9 mouse cellular contexts compared by ENCODE assay signal in genomic region chr2:10736696-10737457, GRCm38 (mm10).
DNase-seq lines count a peak whose midpoint lies in the region; ATAC-seq and TF ChIP-seq lines count a peak whose summit lies in the region.
"Had no signal": no experiment of that assay in that cellular context is flagged by ENCODE, and none has a peak within 500 bp of the region (broad histone marks: within the 10 kb centered on the region; RNA-seq: fewer than 3 reads in every experiment).

No protein-coding gene starts in this region.

- H3K4me3 ChIP-seq in lung, postnatal 0 days (ENCODE audit: low read depth, low read length) = no peak overlapping the region
- peak overlapping the region; percentile 27 for H3K4me3 ChIP-seq in forebrain, embryonic 16.5 days (replicated peaks; ENCODE audit: low read length)
- peak overlapping the region; percentile 14; the same call in 1 of the 2 replicates for H3K4me3 ChIP-seq in midbrain, embryonic 10.5 days

- TF ChIP-seq CTCF in lung, postnatal 0 days (IDR thresholded peaks at IDR 0.05) = no peak

- no peaks in the 10 kb centered on the region for H3K36me3 ChIP-seq in lung, postnatal 0 days (ENCODE audit: insufficient read depth, low read length)
- no peaks in the 10 kb centered on the region for H3K36me3 ChIP-seq in forebrain, embryonic 16.5 days (ENCODE audit: control insufficient read depth, insufficient read depth)
- no peaks in the 10 kb centered on the region for H3K36me3 ChIP-seq in midbrain, embryonic 10.5 days

- no peaks in the 10 kb centered on the region for H3K4me1 ChIP-seq in lung, postnatal 0 days (ENCODE audit: insufficient read depth, low read depth, low read length)
- peaks cover 10% of the 10 kb centered on the region for H3K4me1 ChIP-seq in forebrain, embryonic 16.5 days (replicated peaks; ENCODE audit: control insufficient read depth, insufficient read depth, low read length)
- peaks cover 15% of the 10 kb centered on the region for H3K4me1 ChIP-seq in midbrain, embryonic 10.5 days

- H3K27ac ChIP-seq in lung, postnatal 0 days (ENCODE audit: low read length) = no peak overlapping the region
- no peak overlapping the region for H3K27ac ChIP-seq in forebrain, embryonic 16.5 days (ENCODE audit: low read length)
- H3K27ac ChIP-seq in midbrain, embryonic 10.5 days (replicated peaks) = peak overlapping the region; percentile 14; the same call in 1 of the 2 replicates

- no peak for TF ChIP-seq EP300 in lung, postnatal 0 days (IDR thresholded peaks at IDR 0.05)

- DNase-seq in lung, postnatal 0 days (ENCODE audit: low spot score) = no peak
- DNase-seq in lung, postnatal 36 days = no peak
- peak; percentile 42 for DNase-seq in midbrain, embryonic 10.5 days (ENCODE audit: low spot score)
- no peak for DNase-seq in spleen, postnatal 4 days (ENCODE audit: low spot score in 2 of 2)
- no peak for DNase-seq in frontal cortex, postnatal 14 days (ENCODE audit: low spot score in 2 of 2)
- DNase-seq: kidney, postnatal 4 days had no signal

- H3K27me3 ChIP-seq in lung, postnatal 0 days (replicated peaks; ENCODE audit: insufficient read depth, low read length) = no peaks in the 10 kb centered on the region
- peaks cover 18% of the 10 kb centered on the region for H3K27me3 ChIP-seq in forebrain, embryonic 16.5 days (replicated peaks; ENCODE audit: control insufficient read depth, insufficient read depth, low read length)
- peaks cover 12% of the 10 kb centered on the region; the same call in 1 of the 2 replicates for H3K27me3 ChIP-seq in midbrain, embryonic 10.5 days (ENCODE audit: low read depth, poor library complexity, severe bottlenecking)

- ATAC-seq in lung, postnatal 0 days = peak; percentile 11
- ATAC-seq in forebrain, embryonic 16.5 days = peak; percentile 86
- no peak for ATAC-seq in inflammation-experienced regulatory T-cells, adult 6 months
- ATAC-seq: Patski had no signal

- no peaks in the 10 kb centered on the region for H3K9me3 ChIP-seq in lung, postnatal 0 days (ENCODE audit: low read length)
- no peaks in the 10 kb centered on the region for H3K9me3 ChIP-seq in forebrain, embryonic 16.5 days (ENCODE audit: control insufficient read depth, low read length)
- H3K9me3 ChIP-seq in midbrain, embryonic 10.5 days (replicated peaks) = no peaks in the 10 kb centered on the region

- H3K9ac ChIP-seq in lung, postnatal 0 days (replicated peaks; ENCODE audit: low read depth) = no peak overlapping the region
- H3K9ac ChIP-seq in forebrain, embryonic 16.5 days (replicated peaks; ENCODE audit: low read depth, low read length) = 0 out of 2 replicates have a peak overlapping the region, but pooled peaks have one; percentile 15

- H3K4me2 ChIP-seq in lung, postnatal 0 days (replicated peaks; ENCODE audit: low read depth, low read length) = peak overlapping the region; percentile 39
- H3K4me2 ChIP-seq in forebrain, embryonic 16.5 days (ENCODE audit: low read length) = peak overlapping the region; percentile 52

- 33% methylated on average over 13 of the region's 13 CpGs for WGBS in lung, postnatal 0 days
- 1% methylated on average over 13 of the region's 13 CpGs for WGBS in forebrain, embryonic 16.5 days
- WGBS in midbrain, embryonic 10.5 days = 24% methylated on average over 13 of the region's 13 CpGs
